Mouse (Mus musculus): Measurements from ENCODE around the gene M1ap.

GRCm38 (mm10) chr6:82993696-82994095 is 47.0 kb downstream of the M1ap start:
- TF ChIP-seq HCFC1 (IDR thresholded peaks at IDR 0.05; ENCODE audit: borderline replicate concordance, insufficient read depth, low read length): no peak
- TF ChIP-seq ZNF384 (IDR thresholded peaks at IDR 0.05; ENCODE audit: low read depth, low read length): no peak
- no peak for TF ChIP-seq MAFK (IDR thresholded peaks at IDR 0.05; ENCODE audit: insufficient read depth, low read depth, low read length)
- TF ChIP-seq CHD2 (IDR thresholded peaks at IDR 0.05; ENCODE audit: low read depth, low read length): no peak

All from ES-E14 (cell line).